In the genomic region with DNA sequence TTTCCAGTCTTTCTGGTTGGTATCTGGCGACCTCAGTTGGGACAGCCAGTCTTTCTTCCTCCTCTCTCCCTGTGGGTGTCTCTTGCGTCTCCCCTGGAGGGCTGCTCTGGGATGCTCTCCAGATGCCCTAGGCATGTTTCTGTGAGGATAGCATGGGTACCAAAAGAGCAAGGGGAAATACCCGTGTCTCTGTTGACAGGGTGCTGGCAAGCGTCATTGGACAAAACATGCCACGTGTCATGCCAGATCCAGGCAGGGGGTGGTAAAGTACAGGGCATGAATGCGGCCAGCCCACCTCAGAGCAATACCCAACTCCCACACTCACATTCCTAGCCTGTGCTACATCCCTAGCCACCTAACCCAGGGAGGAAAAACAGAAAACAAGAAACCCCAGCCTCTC, we compare ENCODE assay signal across 26 mouse cellular contexts. TPM values are rescaled to one million over a fixed set of nuclear protein-coding genes. Genes with fewer than 3 reads are reported as not detected.
DNase-seq lines count a peak whose midpoint lies in the region; ATAC-seq and TF ChIP-seq lines count a peak whose summit lies in the region.
"Had no signal": no experiment of that assay in that cellular context is flagged by ENCODE, and none has a peak within 500 bp of the region (broad histone marks: within the 10 kb centered on the region; RNA-seq: fewer than 3 reads in every experiment).

No protein-coding gene starts in this region.

- peak; percentile 79 for DNase-seq in cerebellum, adult 11-12 months
- DNase-seq in cerebellum, adult 8-10 months: peak; percentile 65
- DNase-seq in cerebellum, postnatal 14 days: peak; percentile 55 to 69
- DNase-seq in layer of hippocampus, postnatal 10 days (ENCODE audit: low spot score in 2 of 2): no peak
- no peak for DNase-seq in gastrocnemius, postnatal 25 days
- DNase-seq: adrenal gland, adult 2 months; adrenal gland, postnatal 25 days; embryo, embryonic 11 days; gastrocnemius, postnatal 10 days; heart, adult 2 months; heart, postnatal 36 days; kidney, adult 8-10 months had no signal

- no peaks in the 10 kb centered on the region for H3K36me3 ChIP-seq in intestine, postnatal 0 days (ENCODE audit: control insufficient read depth, insufficient read depth)
- H3K36me3 ChIP-seq: embryonic facial prominence, embryonic 12.5 days; heart, embryonic 15.5 days; hindbrain, embryonic 15.5 days had no signal

- no peak for TF ChIP-seq CTCF in intestine, postnatal 0 days (IDR thresholded peaks at IDR 0.05; ENCODE audit: low read depth)

- ATAC-seq in cerebellum, adult (ENCODE audit: insufficient number of reproducible peaks, low FRiP score, low TSS enrichment): no peak
- no peak for ATAC-seq in intestine, postnatal 0 days
- ATAC-seq: forebrain, embryonic 16.5 days; intestine, embryonic 16.5 days had no signal

- no peaks in the 10 kb centered on the region for H3K4me1 ChIP-seq in intestine, postnatal 0 days (replicated peaks; ENCODE audit: control insufficient read depth, insufficient read depth, low read length)
- H3K4me1 ChIP-seq: embryonic facial prominence, embryonic 12.5 days; heart, embryonic 15.5 days had no signal

- H3K27me3 ChIP-seq in intestine, postnatal 0 days (replicated peaks; ENCODE audit: control insufficient read depth, insufficient read depth, low read length): no peaks in the 10 kb centered on the region
- H3K27me3 ChIP-seq: hindbrain, embryonic 15.5 days had no signal

- no peak overlapping the region for H3K27ac ChIP-seq in intestine, postnatal 0 days (ENCODE audit: low read depth, low read length)
- H3K27ac ChIP-seq: embryonic facial prominence, embryonic 12.5 days; heart, adult 2 months; heart, embryonic 15.5 days; hindbrain, embryonic 15.5 days had no signal

- H3K9ac ChIP-seq in intestine, postnatal 0 days (ENCODE audit: low read depth, low read length): no peak overlapping the region
- H3K9ac ChIP-seq: embryonic facial prominence, embryonic 12.5 days; heart, embryonic 15.5 days; hindbrain, embryonic 15.5 days had no signal

- no peak overlapping the region for H3K4me3 ChIP-seq in intestine, postnatal 0 days (ENCODE audit: low read depth, low read length)
- H3K4me3 ChIP-seq: embryonic facial prominence, embryonic 12.5 days; heart, adult 2 months; heart, embryonic 15.5 days; hindbrain, embryonic 15.5 days had no signal

- no peaks in the 10 kb centered on the region for H3K9me3 ChIP-seq in intestine, postnatal 0 days (ENCODE audit: control insufficient read depth)
- H3K9me3 ChIP-seq: embryonic facial prominence, embryonic 12.5 days; heart, embryonic 15.5 days; hindbrain, embryonic 15.5 days had no signal

- H3K4me2 ChIP-seq in intestine, postnatal 0 days (replicated peaks; ENCODE audit: low read depth): no peak overlapping the region
- H3K4me2 ChIP-seq: embryonic facial prominence, embryonic 12.5 days; heart, embryonic 11.5 days; heart, embryonic 15.5 days; hindbrain, embryonic 15.5 days had no signal

- WGBS in intestine, postnatal 0 days: 63% methylated on average over 6 of the region's 6 CpGs

RNA-seq across cellular contexts. Expression of a gene that starts 2.0 kb away (rescaled TPM):
- polyA plus RNA-seq in intestine, postnatal 0 days (2015; fragmentation: Nextera tagmentation; extraction: Ambion mirVana): not detected in 2 replicates
- not detected for total RNA-seq in layer of hippocampus, postnatal 10 days (2021)
- total RNA-seq in gastrocnemius, postnatal 25 days (2021): not detected
- total RNA-seq: adrenal gland, adult 2 months; adrenal gland, postnatal 25 days; common myeloid progenitor, adult 5-6 weeks; gastrocnemius, postnatal 10 days; heart, adult 2 months; heart, postnatal 36 days had no signal
- polyA plus RNA-seq: adrenal gland, adult 2 months; C2C12; embryonic facial prominence, embryonic 12.5 days; forebrain, embryonic 11.5 days; forebrain, embryonic 16.5 days; frontal cortex, adult 2 months; gonadal fat pad, adult 2 months; heart, adult 2 months; heart, embryonic 11.5 days; heart, embryonic 15.5 days; hindbrain, embryonic 11.5 days; hindbrain, embryonic 15.5 days; intestine, embryonic 16.5 days had no signal

RNA-seq across cellular contexts. Expression of a gene that starts 9.0 kb away (rescaled TPM):
- 4.6 and 5.0 TPM in 2 replicates for polyA plus RNA-seq in intestine, postnatal 0 days (2015; fragmentation: Nextera tagmentation; extraction: Ambion mirVana)
- 1 to 10 TPM; 8.2 to 9.4 TPM for total RNA-seq in layer of hippocampus, postnatal 10 days (2021)
- 1 to 10 TPM; 4.8 to 5.9 TPM for total RNA-seq in gastrocnemius, postnatal 25 days (2021)

RNA-seq across cellular contexts. Expression of a gene that starts 45.7 kb away (rescaled TPM):
- 9.1 and 9.2 TPM in 2 replicates for polyA plus RNA-seq in intestine, postnatal 0 days (2015; fragmentation: Nextera tagmentation; extraction: Ambion mirVana)
- 10 to 100 TPM; 36.7 to 48.2 TPM for total RNA-seq in layer of hippocampus, postnatal 10 days (2021)
- 1 to 10 TPM; 5.8 to 8.2 TPM for total RNA-seq in gastrocnemius, postnatal 25 days (2021)

RNA-seq across cellular contexts. Expression of a gene that starts 45.9 kb away (rescaled TPM):
- polyA plus RNA-seq in intestine, postnatal 0 days (2015; fragmentation: Nextera tagmentation; extraction: Ambion mirVana): 133 and 145 TPM in 2 replicates
- 10 to 100 TPM; 71.0 to 77.5 TPM for total RNA-seq in layer of hippocampus, postnatal 10 days (2021)
- total RNA-seq in gastrocnemius, postnatal 25 days (2021): 100 to 1,000 TPM; 126 to 135 TPM

Comparison
In these comparisons a context has a peak if more than half of its experiments do, and no peak if none do; other contexts are left out.
1. DNase-seq: peak in cerebellum, adult 11-12 months (single experiment), cerebellum, adult 8-10 months (single experiment) and cerebellum, postnatal 14 days (2 of 2); none in layer of hippocampus, postnatal 10 days (0 of 2) and gastrocnemius, postnatal 25 days (single experiment).
2. RNA of a gene that starts 45.7 kb away (total RNA-seq): 36.7 to 48.2 TPM in layer of hippocampus, postnatal 10 days; 5.8 to 8.2 TPM in gastrocnemius, postnatal 25 days; every median in the first group is over 4 times any median in the second.